Mouse (Mus musculus) bone marrow macrophage, adult 2 months (primary cell): ENCODE measurements around the gene Cldn22.

Source experiments
- CTCF ChIP-seq: IDR thresholded peaks from 2 replicates; pipeline ENCODE4 v1.5.1; 2012; ENCODE audit warnings: low read depth, mild to moderate bottlenecking, low read length, moderate library complexity
- POLR2A ChIP-seq: IDR thresholded peaks from 2 replicates; pipeline ENCODE4 v1.6.1; 2012; ENCODE audit warnings: mild to moderate bottlenecking, low read depth, low read length, borderline replicate concordance

- no peak for TF ChIP-seq CTCF
- TF ChIP-seq POLR2A: no peak
Observed at GRCm38 (mm10) chr8:47825596-47825995, 1.3 kb downstream of the Cldn22 start.
